Mouse (Mus musculus): ENCODE measurements around the gene Sgo2b. TPM values are rescaled to one million over a fixed set of nuclear protein-coding genes. Genes with fewer than 3 reads are reported as not detected.
A peak's percentile ranks its signal among the peaks of the same experiment; 100 is the strongest.
"Not testable (repeated sequence)": the region's sequence is repeated elsewhere in the genome, so short reads cannot be mapped to it uniquely, and the experiment has no call there.

Gene Sgo2b
- not detected in 2 replicates for polyA plus RNA-seq (2015; fragmentation: Nextera tagmentation; extraction: Ambion mirVana)

DNA sequence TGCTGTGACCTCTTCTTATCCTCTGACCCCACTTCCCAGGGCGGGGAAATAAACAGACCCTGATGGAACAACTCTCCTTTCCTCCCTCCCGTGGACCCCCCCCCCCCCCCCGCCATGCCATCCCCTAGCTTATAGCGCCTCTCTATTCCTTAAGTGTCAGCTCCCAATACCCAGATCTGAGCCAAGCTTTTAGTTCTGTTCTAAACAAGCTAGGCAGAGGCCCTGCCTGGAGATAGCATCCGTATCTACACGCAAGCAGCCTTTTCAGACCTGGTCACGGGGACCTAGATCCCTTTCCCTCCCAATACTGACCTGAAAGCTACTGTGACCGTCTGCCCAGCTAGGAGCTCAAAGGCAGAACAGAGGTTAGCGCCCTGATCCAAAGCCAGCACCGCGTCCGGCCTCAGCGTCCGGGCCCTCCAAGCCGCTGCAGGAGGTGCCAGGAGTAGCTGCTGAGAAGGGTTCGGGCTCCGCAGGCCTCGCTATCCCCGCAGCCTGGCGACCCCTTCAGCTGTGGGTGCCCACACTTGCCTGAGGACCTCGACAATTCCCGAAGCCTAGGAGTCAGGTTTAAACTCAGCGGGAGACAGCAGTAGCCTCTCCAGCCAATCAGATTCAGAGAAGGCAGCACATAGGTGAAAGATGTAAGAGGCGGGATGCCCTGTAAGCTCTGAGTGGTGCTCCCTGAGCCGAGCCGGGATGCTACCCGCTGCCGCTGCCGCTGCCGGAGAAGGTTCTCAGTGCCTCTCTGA is at the start of gene Sgo2b:
Gene Sgo2b (minus strand): TSS at position 623 of the 752 bp plus-strand sequence.
- Histone ChIP-seq H3K9me3 (replicated peaks; ENCODE audit: low read length) (no peaks in the 10 kb centered on the region), H3K4me1 (replicated peaks; ENCODE audit: insufficient read depth, low read length) (no peaks in the 10 kb centered on the region), H3K4me2 (ENCODE audit: low read length) (peak within 1 kb of the TSS; percentile 44), H3K4me3 (replicated peaks; ENCODE audit: low read depth, low read length) (0 out of 2 replicates have a peak within 1 kb of the TSS, but pooled peaks have one; percentile 13), H3K36me3 (ENCODE audit: insufficient read depth, low read length) (no peaks in the 10 kb centered on the region), H3K9ac (ENCODE audit: low read depth, low read length) (no peak within 1 kb of the TSS; the same call in 1 of the 2 replicates), H3K27me3 (ENCODE audit: insufficient read depth, low read length) (no peaks in the 10 kb centered on the region), H3K27ac (no peak within 1 kb of the TSS)
- peak; percentile 6 for DNase-seq (ENCODE audit: low spot score)
- 4% methylated on average over 28 of the region's 30 CpGs for WGBS
- peak; percentile 52; the same call in 1 of the 2 replicates for ATAC-seq (replicated peaks; ENCODE audit: low FRiP score, low read depth)
- no peak for TF ChIP-seq CTCF (IDR thresholded peaks at IDR 0.05; ENCODE audit: low read depth)

DNA sequence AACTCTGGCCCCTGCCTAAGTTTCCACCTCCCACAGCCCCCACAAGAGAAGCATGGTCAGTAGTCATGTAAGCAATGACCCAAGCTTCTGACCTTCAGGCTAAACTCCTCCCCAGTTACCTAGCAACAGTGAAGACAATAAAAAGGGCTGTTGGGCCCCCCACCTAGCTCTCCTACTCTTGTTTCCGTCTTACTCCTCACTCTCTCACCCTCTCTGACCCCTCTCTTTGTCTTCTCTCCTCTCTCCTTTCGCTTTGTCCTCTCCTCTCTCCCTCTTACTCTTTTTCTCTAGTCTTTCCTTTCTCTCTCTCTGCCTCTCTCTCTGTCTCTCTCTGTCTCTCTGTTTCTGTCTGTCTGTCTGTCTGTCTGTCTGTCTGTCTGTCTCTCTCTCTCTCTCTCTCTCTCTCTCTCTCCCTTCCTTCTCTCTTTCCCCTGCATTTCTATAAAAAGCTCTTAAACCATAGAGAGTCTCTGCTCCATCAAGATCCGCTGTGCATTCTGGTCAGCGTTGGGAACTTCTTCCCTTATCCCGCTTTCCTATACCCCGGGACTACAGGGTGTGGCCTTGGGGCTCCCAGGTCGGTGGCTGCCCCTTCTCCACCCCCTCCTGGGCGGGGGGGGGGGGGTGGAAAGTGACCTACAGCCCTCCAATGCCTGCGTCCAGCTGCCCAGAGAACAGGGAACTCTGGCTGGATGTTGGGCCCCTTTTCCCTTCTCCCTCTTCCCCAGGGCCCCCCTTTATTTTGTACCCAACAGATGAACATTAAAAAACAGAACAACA is 18.8 kb upstream of the Sgo2b start:
- WGBS, result 25% methylated on average over 9 of the region's 9 CpGs
- H3K9me3 ChIP-seq (replicated peaks; ENCODE audit: low read length); H3K27ac ChIP-seq; H3K4me3 ChIP-seq (replicated peaks; ENCODE audit: low read depth, low read length); H3K36me3 ChIP-seq (ENCODE audit: insufficient read depth, low read length); H3K4me1 ChIP-seq (replicated peaks; ENCODE audit: insufficient read depth, low read length); H3K27me3 ChIP-seq (ENCODE audit: insufficient read depth, low read length); H3K9ac ChIP-seq (ENCODE audit: low read depth, low read length); H3K4me2 ChIP-seq (ENCODE audit: low read length): not testable (repeated sequence)
- peak; percentile 63 for DNase-seq (ENCODE audit: low spot score)
- 0 out of 2 replicates have a peak, but pooled peaks have one; percentile 46 for ATAC-seq (replicated peaks; ENCODE audit: low FRiP score, low read depth)

DNA sequence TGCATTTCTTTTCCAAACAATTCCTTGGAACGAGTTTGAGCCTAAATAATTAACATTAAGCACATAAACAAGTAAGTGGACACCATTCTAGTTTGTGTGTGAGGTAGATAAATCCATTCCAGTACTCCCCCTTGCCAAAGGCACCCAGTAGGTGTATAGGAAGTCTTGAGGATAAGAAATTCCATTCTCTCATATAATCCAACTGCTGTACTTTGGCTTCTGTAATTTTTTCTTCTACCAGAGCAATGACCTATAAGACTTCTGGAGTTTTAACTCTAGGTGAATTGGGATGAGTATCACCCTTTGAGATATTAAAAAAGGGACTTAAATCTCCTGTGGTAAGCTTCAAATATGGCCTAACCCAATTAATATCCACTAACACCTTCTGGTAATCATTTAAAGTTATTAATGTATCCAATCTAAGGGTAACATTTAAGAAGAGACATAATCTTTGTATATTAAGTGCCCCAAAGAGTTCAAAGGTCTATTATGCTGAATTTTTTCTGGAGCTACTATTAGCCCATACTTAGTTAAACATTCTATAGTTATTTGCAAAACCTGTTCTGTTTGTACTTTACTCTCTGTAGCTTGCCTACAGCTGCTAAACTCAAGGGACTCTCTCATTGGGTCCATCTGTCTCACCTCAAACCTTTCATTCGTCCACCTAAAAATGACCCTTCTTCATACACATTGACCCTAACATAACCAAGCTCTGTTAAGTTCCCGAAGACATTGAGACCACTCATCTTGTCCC is 9.2 kb upstream of the Sgo2b start:
- no peaks in the 10 kb centered on the region for H3K9me3 ChIP-seq (replicated peaks; ENCODE audit: low read length)
- no peaks in the 10 kb centered on the region for H3K4me1 ChIP-seq (replicated peaks; ENCODE audit: insufficient read depth, low read length)
- ATAC-seq (replicated peaks; ENCODE audit: low FRiP score, low read depth), result no peak
- WGBS, result 82% methylated on average over 3 of the region's 3 CpGs
- no peak overlapping the region for H3K4me3 ChIP-seq (replicated peaks; ENCODE audit: low read depth, low read length)
- no peak overlapping the region for H3K9ac ChIP-seq (ENCODE audit: low read depth, low read length)
- no peak overlapping the region for H3K4me2 ChIP-seq (ENCODE audit: low read length)
- TF ChIP-seq CTCF (IDR thresholded peaks at IDR 0.05; ENCODE audit: low read depth), result no peak
- no peak for DNase-seq (ENCODE audit: low spot score)
- H3K27ac ChIP-seq, result no peak overlapping the region
- H3K36me3 ChIP-seq (ENCODE audit: insufficient read depth, low read length), result no peaks in the 10 kb centered on the region
- H3K27me3 ChIP-seq (ENCODE audit: insufficient read depth, low read length), result no peaks in the 10 kb centered on the region

DNA sequence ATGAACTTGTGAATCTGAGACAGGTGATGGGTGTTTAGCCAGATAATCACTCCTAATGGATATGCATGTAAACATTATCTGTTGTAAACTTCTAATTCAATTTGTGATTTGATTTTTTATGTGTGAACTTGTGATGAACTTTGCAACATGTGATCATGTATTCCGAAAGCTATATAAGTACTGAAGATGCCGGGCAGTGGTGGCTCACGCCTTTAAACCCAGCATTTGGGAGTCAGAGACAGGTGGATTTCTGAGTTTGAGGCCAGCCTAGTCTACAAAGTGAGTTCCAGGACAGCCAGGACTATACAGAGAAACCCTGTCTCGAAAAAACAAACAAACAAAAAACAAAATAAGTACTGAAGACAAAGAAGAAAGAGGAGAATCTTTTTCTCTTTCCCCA is 1.8 kb upstream of the Sgo2b start:
- H3K27me3 ChIP-seq (ENCODE audit: insufficient read depth, low read length); ATAC-seq (replicated peaks; ENCODE audit: low FRiP score, low read depth); H3K4me1 ChIP-seq (replicated peaks; ENCODE audit: insufficient read depth, low read length); H3K27ac ChIP-seq; H3K36me3 ChIP-seq (ENCODE audit: insufficient read depth, low read length); H3K4me2 ChIP-seq (ENCODE audit: low read length); H3K4me3 ChIP-seq (replicated peaks; ENCODE audit: low read depth, low read length); H3K9ac ChIP-seq (ENCODE audit: low read depth, low read length); H3K9me3 ChIP-seq (replicated peaks; ENCODE audit: low read length); DNase-seq (ENCODE audit: low spot score): not testable (repeated sequence)
- WGBS, result 83% methylated on average over 4 of the region's 4 CpGs

DNA sequence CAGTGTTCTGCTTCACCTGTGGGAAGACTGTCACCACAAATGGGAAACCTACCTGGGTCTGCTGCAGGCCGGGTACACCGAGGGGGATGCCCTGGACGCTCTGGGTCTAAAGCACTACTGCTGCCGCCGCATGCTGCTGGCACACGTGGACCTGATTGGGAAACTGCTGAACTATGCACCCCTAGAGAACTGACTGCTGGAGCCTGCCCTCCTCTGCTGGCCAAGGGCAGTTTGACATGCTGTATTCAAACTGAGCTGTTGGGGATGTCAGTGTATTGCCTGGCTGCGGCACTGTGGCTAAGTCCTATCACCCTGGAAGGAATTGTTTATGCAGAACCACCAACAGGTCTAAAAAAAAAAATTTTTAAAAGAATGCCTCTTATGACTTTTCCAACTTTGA is 18.9 kb downstream of the Sgo2b start:
- Histone ChIP-seq H3K27me3 (ENCODE audit: insufficient read depth, low read length) (no peaks in the 10 kb centered on the region), H3K27ac (no peak overlapping the region), H3K36me3 (ENCODE audit: insufficient read depth, low read length) (no peaks in the 10 kb centered on the region), H3K4me2 (ENCODE audit: low read length) (no peak overlapping the region), H3K9me3 (replicated peaks; ENCODE audit: low read length) (no peaks in the 10 kb centered on the region), H3K4me1 (replicated peaks; ENCODE audit: insufficient read depth, low read length) (no peaks in the 10 kb centered on the region), H3K4me3 (replicated peaks; ENCODE audit: low read depth, low read length) (no peak overlapping the region), H3K9ac (ENCODE audit: low read depth, low read length) (no peak overlapping the region)
- DNase-seq (ENCODE audit: low spot score), result no peak
- no peak for TF ChIP-seq CTCF (IDR thresholded peaks at IDR 0.05; ENCODE audit: low read depth)
- 72% methylated on average over 7 of the region's 7 CpGs for WGBS
- ATAC-seq (replicated peaks; ENCODE audit: low FRiP score, low read depth), result no peak
